Mouse (Mus musculus): Measurements from ENCODE around the gene Zfp612. TPM values are rescaled to one million over a fixed set of nuclear protein-coding genes. Genes with fewer than 3 reads are reported as not detected.

Gene Zfp612
- polyA plus RNA-seq, 1 experiment from 2014 or later, result 9.4 TPM

GRCm38 (mm10) chr8:110140770-110141169 is 61.2 kb downstream of the Zfp612 start:
- 81% methylated on average over 4 of the region's 4 CpGs for WGBS
- Histone ChIP-seq H3K27ac (no peak overlapping the region), H3K4me1 (replicated peaks) (0 out of 2 replicates have a peak, but pooled peaks cover 4% of the 10 kb centered on the region), H3K36me3 (no peaks in the 10 kb centered on the region), H3K4me3 (no peak overlapping the region), H3K9me3 (no peaks in the 10 kb centered on the region), H3K27me3 (ENCODE audit: insufficient read depth, poor library complexity, severe bottlenecking) (no peaks in the 10 kb centered on the region)
- no peak for DNase-seq (ENCODE audit: low spot score)

Other genes starting within 250 kb of the Zfp612 start
- 2.0 and 2.7 TPM in 2 replicates for gene Phlpp2, start 211.2 kb upstream of the Zfp612 start, polyA plus RNA-seq (2016; fragmentation: Nextera tagmentation; extraction: Ambion mirVana)
- gene Marveld3, start 117.5 kb upstream of the Zfp612 start, polyA plus RNA-seq (2016; fragmentation: Nextera tagmentation; extraction: Ambion mirVana), result 0.81 and 1.9 TPM in 2 replicates
- gene Tat, start 89.3 kb upstream of the Zfp612 start, polyA plus RNA-seq (2016; fragmentation: Nextera tagmentation; extraction: Ambion mirVana), result not detected in 2 replicates
- gene Chst4, start 40.0 kb upstream of the Zfp612 start, polyA plus RNA-seq (2016; fragmentation: Nextera tagmentation; extraction: Ambion mirVana), result not detected in 2 replicates
- not detected in 2 replicates for gene Gm21964, start 21.5 kb downstream of the Zfp612 start, polyA plus RNA-seq (2016; fragmentation: Nextera tagmentation; extraction: Ambion mirVana)
- not detected in 2 replicates for gene Gm17720, start 23.0 kb downstream of the Zfp612 start, polyA plus RNA-seq (2016; fragmentation: Nextera tagmentation; extraction: Ambion mirVana)
- gene Calb2, start 88.5 kb downstream of the Zfp612 start, polyA plus RNA-seq (2016; fragmentation: Nextera tagmentation; extraction: Ambion mirVana), result 7.2 and 28.1 TPM in 2 replicates
- 9.6 and 12.3 TPM in 2 replicates for gene Cmtr2, start 135.9 kb downstream of the Zfp612 start, polyA plus RNA-seq (2016; fragmentation: Nextera tagmentation; extraction: Ambion mirVana)
- 0.29 and 0.52 TPM in 2 replicates for gene Hydin, start 187.2 kb downstream of the Zfp612 start, polyA plus RNA-seq (2016; fragmentation: Nextera tagmentation; extraction: Ambion mirVana)